Mouse (Mus musculus): Measurements from ENCODE around the gene Ubxn2a. TPM values are rescaled to one million over a fixed set of nuclear protein-coding genes. Genes with fewer than 3 reads are reported as not detected.

Gene Ubxn2a
- total RNA-seq, 2 experiments from 2014 or later, result 51.1 to 52.9 TPM

GRCm38 (mm10) chr12:4840010-4840409 is 67.5 kb downstream of the Ubxn2a start:
- no peak for DNase-seq (ENCODE audit: low spot score in 2 of 2)

- no peak for DNase-seq (ENCODE audit: low spot score in 2 of 2)
Measured at GRCm38 (mm10) chr12:4836959-4837358, 70.5 kb downstream of the Ubxn2a start.

Other genes starting within 250 kb of the Ubxn2a start
- gene Fam228a, start 169.3 kb downstream of the Ubxn2a start, total RNA-seq (2021), result 1 to 10 TPM; 1.9 to 3.0 TPM
- 10 to 100 TPM; 10.9 to 11.7 TPM for gene Pfn4, start 138.7 kb downstream of the Ubxn2a start, total RNA-seq (2021)
- gene Fam228b, start 138.4 kb downstream of the Ubxn2a start, total RNA-seq (2021), result 10 to 100 TPM; 21.9 to 26.6 TPM
- gene Sf3b6, start 90.2 kb downstream of the Ubxn2a start, total RNA-seq (2021), result 10 to 100 TPM; 68.4 to 76.9 TPM
- gene Fkbp1b, start 66.1 kb downstream of the Ubxn2a start, total RNA-seq (2021), result 10 to 100 TPM; 43.3 to 56.1 TPM
- gene Wdcp, start 64.4 kb downstream of the Ubxn2a start, total RNA-seq (2021), result 10 to 100 TPM; 13.0 to 14.8 TPM
- gene Mfsd2b, start 33.3 kb downstream of the Ubxn2a start, total RNA-seq (2021), result under 1 TPM; 0.36 to 0.59 TPM
- gene Atad2b, start 9.6 kb upstream of the Ubxn2a start, total RNA-seq (2021), result 10 to 100 TPM; 32.8 to 33.2 TPM

All from layer of hippocampus, adult 18-20 months (tissue).